Mouse (Mus musculus): ENCODE measurements around the gene Rpp21.

DNA sequence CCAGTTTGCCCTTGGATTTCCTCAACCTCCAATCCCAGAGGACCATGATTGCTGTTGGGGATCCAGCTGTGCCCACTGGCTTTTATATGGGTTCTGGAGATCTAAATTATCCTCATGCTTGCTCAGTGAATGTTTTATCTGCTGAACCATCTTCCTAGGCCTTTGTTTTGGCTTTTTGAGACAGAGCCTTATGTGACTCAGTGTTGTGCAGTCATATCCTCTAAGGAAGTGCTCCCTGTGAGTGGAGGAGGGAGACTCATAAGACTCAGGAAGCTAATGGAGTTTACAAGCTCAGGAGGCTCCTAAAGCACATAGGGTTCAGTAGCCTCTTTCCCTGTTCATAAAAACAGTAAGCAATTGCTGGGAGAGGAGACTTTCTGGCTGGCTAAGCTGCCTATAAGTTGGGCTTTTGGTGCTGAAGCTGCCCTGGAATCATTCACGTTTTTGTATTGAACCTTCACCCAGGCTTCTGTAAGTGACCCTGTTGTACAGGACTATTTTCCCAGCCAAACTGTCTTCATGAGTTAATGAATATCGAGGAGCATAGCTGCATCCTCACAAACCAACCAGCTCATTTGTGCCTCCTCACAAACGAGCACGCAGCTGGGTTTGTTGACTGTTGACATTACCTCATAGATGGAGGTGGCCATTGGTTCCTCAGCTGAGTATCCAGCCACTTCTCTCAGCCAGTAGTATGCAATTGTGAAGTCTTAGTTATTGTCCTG lies 23.8 kb upstream of the Rpp21 start:
- no peak for TF ChIP-seq TAL1 (IDR thresholded peaks at IDR 0.05; ENCODE audit: low read length)
- TF ChIP-seq GATA1 (IDR thresholded peaks at IDR 0.05; ENCODE audit: low read length): no peak
